Mouse (Mus musculus) liver, adult 2 months (tissue): Measurements from ENCODE around the gene Tmem255b.

Source experiments
- CTCF ChIP-seq: fragments of 200-500 bp; IDR thresholded peaks from 2 replicates; pipeline ENCODE4 v1.5.1; 2011; ENCODE audit warnings: low read depth, low read length, control low read depth
- POLR2A ChIP-seq: fragments of 200-500 bp; IDR thresholded peaks from 2 replicates; pipeline ENCODE4 v1.6.1; 2011; ENCODE audit warnings: low read length, control low read depth; ENCODE audit not compliant: insufficient read depth; ENCODE audit errors: extremely low read depth

DNA sequence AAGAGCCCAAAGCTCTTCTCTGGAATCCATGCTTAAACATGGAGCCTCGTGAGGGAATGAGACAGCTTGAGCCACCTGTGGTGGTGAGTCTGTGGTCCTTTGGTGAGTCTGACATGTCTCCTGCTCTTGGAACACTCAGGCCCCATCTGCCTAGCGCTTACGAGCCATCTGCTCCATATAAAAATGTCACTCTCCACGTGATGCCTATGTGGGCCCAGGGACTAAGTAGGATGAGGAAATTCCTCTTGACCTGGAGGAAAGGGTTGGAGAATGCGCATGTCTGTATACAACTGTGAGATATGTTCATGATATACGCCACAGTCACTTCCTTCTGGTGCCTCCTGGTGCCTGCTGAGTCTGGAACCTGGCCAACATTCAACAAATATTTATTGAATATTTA is 77.7 kb downstream of the Tmem255b start:
- TF ChIP-seq CTCF (no peak), POLR2A (no peak)
